Mouse (Mus musculus): ENCODE results near the gene Ifna7.

- no peak for TF ChIP-seq POLR2A (IDR thresholded peaks at IDR 0.05; ENCODE audit: borderline replicate concordance, insufficient read depth, low read length)
- TF ChIP-seq CTCF (IDR thresholded peaks at IDR 0.05; ENCODE audit: borderline replicate concordance, insufficient read depth, low read depth, low read length) = no peak
Observed at GRCm38 (mm10) chr4:88859214-88859613, 43.2 kb downstream of the Ifna7 start.

Data from cerebellum, adult 2 months (tissue).